Mouse (Mus musculus) kidney, embryonic 14.5 days (tissue): ENCODE results near the gene Gm11127. TPM values are rescaled to one million over a fixed set of nuclear protein-coding genes. Genes with fewer than 3 reads are reported as not detected.

Experiments
- ATAC-seq: fragments of 200-750 bp; cut with Nextera tagmentation; 2 replicates; pipeline ENCODE4 v1.8.0; 2017; ENCODE audit warnings: moderate number of reproducible peaks, mild to moderate bottlenecking, moderate TSS enrichment, moderate library complexity; ENCODE audit not compliant: low FRiP score, low TSS enrichment
- H3K27ac ChIP-seq: fragments of 300-500 bp; sonication (generic); 2 replicates; pipeline ENCODE4 v1.5.1; 2014; ENCODE audit warnings: low read depth, mild to moderate bottlenecking, low read length, moderate library complexity, mixed read lengths
- H3K27me3 ChIP-seq: fragments of 300-500 bp; sonication (generic); 2 replicates; pipeline ENCODE4 v1.6.1; 2014; ENCODE audit warnings: mild to moderate bottlenecking, low read length; ENCODE audit not compliant: control insufficient read depth, insufficient read depth
- H3K36me3 ChIP-seq: fragments of 300-500 bp; sonication (generic); 2 replicates; pipeline ENCODE4 v1.6.1; 2014; ENCODE audit warnings: low read length, mixed read lengths; ENCODE audit not compliant: control insufficient read depth, insufficient read depth
- H3K4me1 ChIP-seq: fragments of 300-500 bp; sonication (generic); 2 replicates; pipeline ENCODE4 v1.6.1; 2014; ENCODE audit warnings: low read length, mixed read lengths; ENCODE audit not compliant: control insufficient read depth, insufficient read depth
- H3K4me2 ChIP-seq: fragments of 300-500 bp; sonication (generic); replicated peaks from 2 replicates; pipeline ENCODE4 v1.6.1; 2014; ENCODE audit warnings: low read depth, mild to moderate bottlenecking, low read length
- H3K4me3 ChIP-seq: fragments of 300-500 bp; sonication (generic); 2 replicates; pipeline ENCODE4 v1.5.1; 2014; ENCODE audit warnings: mild to moderate bottlenecking, low read length
- H3K9ac ChIP-seq: fragments of 300-500 bp; sonication (generic); 2 replicates; pipeline ENCODE4 v1.6.1; 2014; ENCODE audit warnings: low read depth, mild to moderate bottlenecking, low read length, moderate library complexity
- H3K9me3 ChIP-seq: fragments of 300-500 bp; sonication (generic); 2 replicates; pipeline ENCODE4 v1.6.1; 2016; ENCODE audit warnings: low read length; ENCODE audit not compliant: control insufficient read depth
- WGBS: fragments of 180-500 bp; shearing (Covaris S2); extraction: QIAGEN DNeasy Blood & Tissue Kit; methylation state at CpG from one replicate; pipeline ENCODE4 v1.1.7; 2014; 5-methylcytosine and 5-hydroxymethylcytosine counted together
- polyA plus RNA-seq: library from polyadenylated mRNA; unstranded; fragments of >200 nt; fragmentation: Nextera tagmentation; extraction: Ambion mirVana; gene quantifications from 2 replicates; pipeline ENCODE4 v1.2.1, GENCODE M21; 2014

The Gm11127 gene
- polyA plus RNA-seq, 1 experiment from 2014 or later = not detected

GRCm38 (mm10) chr17:36018979-36019378 lies 39.2 kb downstream of the Gm11127 start:
- H3K4me1 ChIP-seq = peaks cover 3% of the 10 kb centered on the region
- H3K27ac ChIP-seq = no peak overlapping the region
- H3K27me3 ChIP-seq = no peaks in the 10 kb centered on the region
- H3K9me3 ChIP-seq = no peaks in the 10 kb centered on the region
- 74% methylated on average over 2 of the region's 2 CpGs for WGBS
- no peak for ATAC-seq
- no peak overlapping the region for H3K4me3 ChIP-seq
- no peak overlapping the region for H3K9ac ChIP-seq
- H3K36me3 ChIP-seq = peaks cover 5% of the 10 kb centered on the region; the same call in 1 of the 2 replicates
- no peak overlapping the region for H3K4me2 ChIP-seq

DNA sequence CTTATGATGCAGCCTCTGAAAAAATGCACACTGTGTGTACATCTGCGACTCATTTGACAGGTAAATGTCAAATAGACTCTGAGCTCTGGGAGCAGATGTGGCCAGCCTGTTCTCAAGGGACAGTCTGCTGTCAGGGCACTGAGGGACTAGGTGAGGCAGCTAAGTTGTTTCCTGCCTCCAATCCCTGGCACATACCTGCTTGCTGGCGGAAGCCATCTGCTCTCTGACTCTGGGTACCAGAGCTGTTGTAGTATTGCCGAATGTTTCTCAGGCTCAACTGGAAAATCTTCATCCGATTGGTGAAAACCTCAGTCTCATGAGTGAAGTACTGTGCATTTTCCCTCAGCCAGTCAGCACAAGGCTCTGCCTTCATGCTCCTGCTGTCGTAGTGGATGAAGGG lies 41.1 kb downstream of the Gm11127 start:
- peaks cover 5% of the 10 kb centered on the region; the same call in 1 of the 2 replicates for H3K36me3 ChIP-seq
- 92% methylated on average over 5 of the region's 5 CpGs for WGBS
- no peak overlapping the region for H3K4me3 ChIP-seq
- ATAC-seq = no peak
- no peak overlapping the region for H3K4me2 ChIP-seq
- no peak overlapping the region for H3K27ac ChIP-seq
- no peaks in the 10 kb centered on the region for H3K27me3 ChIP-seq
- H3K4me1 ChIP-seq = no peaks in the 10 kb centered on the region
- H3K9ac ChIP-seq = no peak overlapping the region
- no peaks in the 10 kb centered on the region for H3K9me3 ChIP-seq

GRCm38 (mm10) chr17:36014977-36015376 lies 43.2 kb downstream of the Gm11127 start:
- Histone ChIP-seq H3K9me3 (no peaks in the 10 kb centered on the region), H3K36me3 (peaks cover 5% of the 10 kb centered on the region; the same call in 1 of the 2 replicates), H3K27ac (no peak overlapping the region), H3K9ac (no peak overlapping the region), H3K4me3 (no peak overlapping the region), H3K4me2 (no peak overlapping the region), H3K4me1 (no peaks in the 10 kb centered on the region), H3K27me3 (no peaks in the 10 kb centered on the region)
- WGBS = 92% methylated on average over 5 of the region's 5 CpGs
- no peak for ATAC-seq

Other genes with a start within 250 kb of the Gm11127 start
- 6.8 and 7.7 TPM in 2 replicates for gene Ier3, start 236.7 kb downstream of the Gm11127 start, polyA plus RNA-seq
- 35.9 and 36.1 TPM in 2 replicates for gene Flot1, start 235.1 kb downstream of the Gm11127 start, polyA plus RNA-seq
- 1,061 and 1,103 TPM in 2 replicates for gene Tubb5, start 220.1 kb downstream of the Gm11127 start, polyA plus RNA-seq
- 13.1 and 16.5 TPM in 2 replicates for gene Mdc1, start 216.9 kb downstream of the Gm11127 start, polyA plus RNA-seq
- gene Nrm, start 197.1 kb downstream of the Gm11127 start, polyA plus RNA-seq = 53.2 and 65.2 TPM in 2 replicates
- 19.1 and 21.1 TPM in 2 replicates for gene Ppp1r18, start 192.8 kb downstream of the Gm11127 start, polyA plus RNA-seq
- gene Dhx16, start 178.6 kb downstream of the Gm11127 start, polyA plus RNA-seq = 37.8 and 50.0 TPM in 2 replicates
- 36.2 and 41.5 TPM in 2 replicates for gene 2310061I04Rik, start 160.9 kb downstream of the Gm11127 start, polyA plus RNA-seq
- 76.5 and 92.2 TPM in 2 replicates for gene Atat1, start 148.3 kb downstream of the Gm11127 start, polyA plus RNA-seq
- 79.0 and 101 TPM in 2 replicates for gene Mrps18b, start 142.0 kb downstream of the Gm11127 start, polyA plus RNA-seq
- gene Ppp1r10, start 141.9 kb downstream of the Gm11127 start, polyA plus RNA-seq = 30.6 and 44.7 TPM in 2 replicates
- gene Abcf1, start 88.6 kb downstream of the Gm11127 start, polyA plus RNA-seq = 74.6 and 97.8 TPM in 2 replicates
- 35.0 and 44.5 TPM in 2 replicates for gene Gnl1, start 78.5 kb downstream of the Gm11127 start, polyA plus RNA-seq
- gene Prr3, start 78.1 kb downstream of the Gm11127 start, polyA plus RNA-seq = 34.5 and 40.1 TPM in 2 replicates
- 2.5 and 4.0 TPM in 2 replicates for gene H2-T24, start 37.8 kb downstream of the Gm11127 start, polyA plus RNA-seq
- gene H2-T23, start 25.5 kb downstream of the Gm11127 start, polyA plus RNA-seq = 3.0 and 3.7 TPM in 2 replicates
- 11.2 and 12.0 TPM in 2 replicates for gene H2-T22, start 15.6 kb downstream of the Gm11127 start, polyA plus RNA-seq
- not detected in 2 replicates for gene Gm6034, start 15.4 kb downstream of the Gm11127 start, polyA plus RNA-seq
- not detected in 2 replicates for gene Gm19684, start 63.3 kb upstream of the Gm11127 start, polyA plus RNA-seq
- gene Gm7030, start 71.1 kb upstream of the Gm11127 start, polyA plus RNA-seq = not detected in 2 replicates
- gene Gm8909, start 110.2 kb upstream of the Gm11127 start, polyA plus RNA-seq = not detected in 2 replicates
- not detected in 2 replicates for gene H2-T3, start 131.9 kb upstream of the Gm11127 start, polyA plus RNA-seq
- gene Rpp21, start 199.7 kb upstream of the Gm11127 start, polyA plus RNA-seq = 120 and 163 TPM in 2 replicates
- 11.5 and 16.7 TPM in 2 replicates for gene Trim39, start 213.9 kb upstream of the Gm11127 start, polyA plus RNA-seq
- gene H2-M10.2, start 228.1 kb upstream of the Gm11127 start, polyA plus RNA-seq = 0.19 TPM in 1 of 2 replicates, not detected in the other